Mouse (Mus musculus) adrenal gland, postnatal 36 days (tissue): Measurements from ENCODE around the gene Bend4. TPM values are rescaled to one million over a fixed set of nuclear protein-coding genes. Genes with fewer than 3 reads are reported as not detected.

ENCODE experiments used
- DNase-seq, 2 experiments: peaks; one replicate each; pipeline ENCODE4 v3.0.0; 2021; ENCODE audit warnings: mixed read lengths in 1 of 2
- long read RNA-seq, 2 experiments: library from polyadenylated mRNA; stranded (forward); transcript quantifications; one replicate each; pipeline ENCODE4 v2.0.0; 2021; ENCODE audit warnings: borderline sequencing depth in 2 of 2
- total RNA-seq, 2 experiments: library from RNA; stranded (reverse); gene quantifications; 2 replicates each; pipeline ENCODE4 v1.2.3; 2021

Gene Bend4
- 1 to 10 TPM in 1 of 2 experiments, under 1 TPM in 1; 0.56 to 1.1 TPM for total RNA-seq
- long read RNA-seq, experiment 1: 0 reads
- long read RNA-seq, experiment 2: 0 reads

DNA sequence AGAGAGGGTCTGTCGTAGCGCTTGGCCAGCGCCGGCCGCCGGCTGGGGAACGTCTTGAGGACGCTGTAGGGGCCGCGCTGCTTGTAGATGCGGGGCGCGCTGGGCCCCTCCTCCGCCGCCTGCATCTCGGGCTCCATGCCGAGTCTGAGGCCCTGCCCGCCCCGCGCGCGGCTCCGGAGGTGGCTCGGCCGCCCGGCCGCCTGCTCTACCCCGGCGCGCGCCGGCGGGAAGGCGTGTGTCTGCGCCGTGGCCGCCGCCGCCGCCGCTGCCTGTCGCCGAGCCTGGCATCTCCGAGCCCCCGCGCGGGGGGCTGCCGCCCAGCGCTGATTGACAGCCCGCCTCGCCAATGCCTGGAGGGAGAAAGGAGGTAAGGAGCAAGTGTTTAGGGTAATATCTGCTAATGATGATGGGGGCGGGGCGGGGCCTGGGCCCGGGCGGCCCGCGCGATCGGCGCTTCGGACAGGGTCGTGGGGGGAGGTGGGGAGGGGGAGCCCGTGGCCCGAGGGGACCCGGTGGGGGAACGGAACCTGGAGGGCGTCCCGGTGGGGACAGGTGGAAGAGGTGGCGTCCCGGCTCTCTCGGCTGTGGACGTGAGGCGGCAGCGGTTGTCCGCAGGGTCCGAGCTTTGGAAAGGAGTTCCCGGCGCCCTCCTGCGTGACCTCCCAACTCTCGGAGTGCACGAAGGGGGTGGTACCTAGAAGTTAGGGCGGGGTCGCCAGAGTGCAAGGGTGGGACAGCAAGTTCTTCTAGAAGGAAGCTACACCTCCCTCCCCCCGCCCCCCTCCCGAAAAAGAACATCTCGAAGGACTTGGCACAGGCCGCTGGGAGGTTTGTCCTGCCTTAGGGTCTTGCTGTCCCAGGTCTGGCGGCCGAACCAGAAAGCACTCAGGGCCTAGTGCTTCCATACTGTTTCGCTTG, at the start of gene Bend4:
Gene Bend4 (minus strand): TSS at position 868 of the 918 bp plus-strand sequence.
- peak; percentile 72 to 79 for DNase-seq

GRCm38 (mm10) chr5:67473723-67474122, 45.6 kb upstream of the Bend4 start:
- DNase-seq: no peak

DNA sequence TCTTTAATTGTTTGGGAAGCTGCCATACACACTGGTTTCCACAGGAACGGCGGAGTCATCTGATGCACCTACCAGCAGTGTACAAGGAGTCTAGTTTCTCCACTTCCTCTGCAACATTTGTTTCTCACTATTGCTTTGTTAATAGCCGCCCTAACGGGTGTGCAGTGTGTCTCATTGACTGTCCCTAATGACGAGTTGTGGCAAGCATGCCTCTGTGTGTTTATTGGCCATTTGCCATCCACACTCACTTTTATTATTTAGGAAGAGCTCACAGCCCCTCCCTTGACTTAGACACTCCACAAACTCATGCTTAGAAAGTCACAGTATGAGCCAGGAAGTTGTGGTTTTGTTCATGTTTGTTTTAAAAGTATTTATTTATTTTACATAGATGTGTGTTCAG, 45.0 kb upstream of the Bend4 start:
- DNase-seq: no peak

DNA sequence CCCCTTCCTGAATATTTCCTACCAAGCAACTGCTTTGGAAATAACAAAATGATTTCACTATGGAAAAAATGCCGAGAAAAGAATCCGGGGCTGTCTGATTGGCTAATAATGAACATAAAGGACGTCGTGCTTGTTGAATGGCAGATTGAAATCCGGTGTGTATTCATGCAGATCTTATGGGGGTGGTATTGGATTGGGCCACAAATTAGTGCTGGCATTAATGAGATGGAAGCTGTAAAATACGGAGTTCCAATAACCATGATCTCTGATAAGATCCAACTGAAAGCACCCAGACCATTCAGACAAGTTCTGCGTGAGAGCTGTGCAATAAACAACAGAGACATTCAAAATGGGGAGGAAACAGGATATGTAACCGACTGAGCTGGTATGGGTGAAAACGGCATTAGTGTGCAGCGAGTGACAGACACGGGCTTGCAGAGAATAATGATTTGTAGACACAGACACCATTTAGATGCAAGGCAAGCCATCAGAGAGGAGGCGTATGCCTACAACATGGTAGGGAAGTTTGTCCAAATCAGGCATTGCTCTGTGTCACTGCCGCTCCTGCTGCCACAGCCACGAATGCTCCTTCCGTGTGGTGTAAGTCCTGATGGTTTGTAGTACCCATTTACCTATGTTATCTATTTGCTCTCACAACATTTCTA, 38.9 kb upstream of the Bend4 start:
- DNase-seq: no peak

DNA sequence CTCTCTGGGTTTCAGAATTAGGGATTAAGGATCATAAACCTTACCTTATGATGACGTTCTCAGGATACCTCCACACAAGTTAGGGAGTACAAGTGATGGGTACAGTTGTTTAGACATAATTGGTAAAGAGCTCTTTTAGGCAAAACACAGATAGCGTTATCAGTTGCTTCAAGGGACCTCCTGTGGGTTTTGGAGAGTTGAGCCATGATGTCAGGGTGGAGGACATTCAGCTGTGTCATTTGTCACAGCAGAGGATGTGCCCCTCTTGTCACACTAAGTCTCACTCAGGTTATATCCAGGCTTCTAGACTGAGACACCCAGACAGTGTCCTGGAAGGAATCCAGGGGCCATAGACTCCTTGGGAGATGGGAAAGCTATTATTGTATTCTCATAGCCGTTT, 36.8 kb upstream of the Bend4 start:
- no peak for DNase-seq

GRCm38 (mm10) chr5:67463636-67464035, 35.5 kb upstream of the Bend4 start:
- DNase-seq: no peak

- DNase-seq: no peak
These were observed 34.2 kb upstream of the Bend4 start for GRCm38 (mm10) chr5:67462331-67462730.

GRCm38 (mm10) chr5:67456841-67457240, 28.7 kb upstream of the Bend4 start:
- no peak for DNase-seq

- no peak for DNase-seq
These were observed 26.2 kb upstream of the Bend4 start for GRCm38 (mm10) chr5:67454282-67454681.

DNA sequence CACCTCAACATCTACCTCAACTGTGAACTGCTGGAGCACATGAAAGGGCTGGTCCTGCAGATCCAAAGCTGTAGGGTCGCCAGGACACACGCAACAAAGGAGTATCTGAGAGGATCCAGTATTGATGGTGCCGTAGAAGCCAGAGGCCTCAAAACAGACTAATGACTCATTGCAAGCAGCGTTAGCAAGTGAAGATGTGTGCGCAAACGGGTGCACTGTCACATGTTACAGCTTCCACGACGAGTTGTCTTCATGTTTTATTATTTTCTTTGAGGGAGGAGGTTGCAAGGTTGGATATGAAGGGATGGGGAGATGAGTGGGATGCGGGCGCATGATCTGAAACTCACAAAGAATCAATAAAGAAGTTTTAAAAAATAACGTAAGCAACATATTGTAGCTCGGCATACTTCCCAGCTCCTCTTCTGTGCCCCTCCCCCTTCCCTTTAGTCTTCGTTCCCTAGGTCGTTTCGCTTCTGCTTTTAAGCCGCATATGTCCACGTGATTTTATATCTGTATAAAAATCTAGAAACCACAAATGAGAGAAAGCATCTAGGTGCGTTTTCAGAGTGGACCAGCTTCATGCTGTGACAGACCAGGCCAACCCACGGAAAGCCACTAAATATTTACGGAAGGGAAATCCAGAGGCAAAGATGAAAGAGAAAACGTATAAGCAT, 22.0 kb upstream of the Bend4 start:
- DNase-seq: no peak

DNA sequence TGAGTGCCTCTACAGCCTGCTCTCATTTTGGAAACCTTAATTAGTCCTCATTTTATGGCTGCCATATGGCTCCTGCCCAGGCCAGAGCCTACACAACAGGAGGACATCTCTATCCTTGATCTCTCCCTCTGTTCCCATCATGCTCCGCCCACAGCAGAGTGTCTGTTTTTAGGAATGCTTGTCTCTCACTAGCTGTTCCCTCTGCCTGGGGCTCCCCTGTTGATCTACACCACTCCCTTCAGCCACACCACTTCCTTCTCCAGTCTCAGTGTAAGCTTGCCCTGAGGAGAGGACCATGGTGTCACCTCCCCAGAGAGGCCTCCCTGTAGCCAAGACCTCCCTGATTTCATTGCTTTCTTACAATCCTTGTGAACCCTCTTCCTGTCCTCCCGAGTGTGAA, 18.4 kb upstream of the Bend4 start:
- DNase-seq: no peak

- no peak for DNase-seq
These were observed 16.3 kb upstream of the Bend4 start for GRCm38 (mm10) chr5:67444217-67445050.

GRCm38 (mm10) chr5:67442813-67443450, 14.8 kb upstream of the Bend4 start:
- no peak for DNase-seq

DNA sequence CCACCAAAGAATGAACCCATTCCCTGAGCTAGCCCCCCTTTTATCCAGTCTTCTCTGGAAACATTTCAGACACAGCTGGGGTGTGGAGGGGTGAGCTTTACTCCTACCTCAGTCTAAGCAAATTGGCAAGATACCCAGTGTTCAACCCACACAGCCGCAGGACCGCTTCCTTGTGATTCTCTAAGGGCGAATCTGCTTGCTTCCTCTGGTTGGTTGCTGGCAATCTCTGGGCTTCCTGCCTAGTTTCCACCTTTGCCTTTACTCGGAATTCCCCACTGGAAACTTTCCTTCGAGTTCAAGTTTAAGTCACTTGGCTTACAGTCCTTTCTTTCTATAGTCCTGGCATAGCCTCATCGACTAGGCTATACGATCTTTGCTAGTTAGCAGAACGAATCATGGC, 12.5 kb upstream of the Bend4 start:
- no peak for DNase-seq

- DNase-seq: no peak
These were observed 9.3 kb upstream of the Bend4 start for GRCm38 (mm10) chr5:67437403-67437802.

DNA sequence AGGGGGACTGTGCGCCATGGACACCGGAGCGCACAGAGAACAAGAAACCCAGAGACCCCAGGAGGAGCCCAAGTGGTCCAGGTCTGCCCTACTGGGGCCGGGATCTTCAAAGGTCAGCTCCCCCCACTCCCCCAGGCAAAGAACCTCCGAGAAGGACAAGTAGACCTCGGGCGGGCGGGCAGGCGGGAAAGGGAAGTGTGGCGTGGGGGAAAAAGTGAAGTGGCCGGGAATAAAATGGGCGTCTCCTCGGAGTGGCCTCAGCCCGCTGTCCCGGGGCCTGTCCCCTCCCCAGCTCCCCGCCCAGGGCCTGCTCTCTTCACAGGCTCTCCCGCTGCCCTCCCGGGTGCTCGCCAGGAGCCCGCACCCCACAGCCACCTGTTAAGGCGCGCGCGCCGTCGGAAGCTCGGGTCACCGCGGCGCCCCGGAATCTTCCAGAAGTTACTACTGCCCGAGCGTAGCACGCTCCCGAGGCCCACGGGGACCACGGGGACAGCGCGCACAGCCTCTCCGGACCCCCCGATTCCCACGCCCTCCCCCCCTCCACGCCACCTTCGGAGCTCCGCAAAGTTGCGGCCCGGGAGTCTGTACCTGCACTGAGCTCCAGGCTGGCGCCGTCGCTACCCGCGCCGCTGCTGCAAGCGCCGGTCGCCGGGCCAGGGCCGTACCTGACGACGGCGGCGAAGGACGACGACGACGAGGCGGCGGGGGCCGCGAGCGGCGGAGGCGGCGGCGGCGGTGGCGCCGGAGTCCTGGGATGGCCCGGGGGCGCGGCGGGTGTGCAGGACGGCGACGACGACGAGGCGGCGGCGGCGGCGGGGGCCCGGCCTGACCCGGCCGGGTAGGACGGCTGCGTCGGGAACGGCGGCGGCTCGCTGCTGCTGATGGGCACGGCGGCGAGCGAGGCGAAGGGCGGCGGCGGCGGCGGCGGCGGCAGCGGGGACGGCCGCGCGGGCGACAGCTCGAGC, 1.4 kb downstream of the Bend4 start:
- DNase-seq: peak in 1 of 2 experiments; percentile 12

DNA sequence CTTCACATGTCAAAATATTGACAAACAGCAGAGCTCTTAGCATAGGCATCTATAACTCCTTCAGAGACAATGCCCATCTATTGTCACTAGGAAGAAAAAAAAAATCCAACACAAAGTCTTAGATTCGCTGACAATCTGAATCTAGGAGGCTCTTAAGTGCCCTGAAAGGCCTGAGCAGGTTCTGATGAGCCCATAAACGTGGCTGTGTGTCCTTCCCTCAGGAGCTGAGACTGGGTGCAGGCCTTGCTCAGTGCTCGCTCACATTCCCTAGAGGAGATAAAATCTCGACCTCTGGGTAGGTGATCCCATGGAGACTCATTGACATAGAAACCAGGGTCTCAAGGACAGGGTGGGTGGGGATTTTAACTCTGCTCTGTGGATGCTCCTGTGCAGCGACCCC, 2.1 kb downstream of the Bend4 start:
- DNase-seq: no peak

DNA sequence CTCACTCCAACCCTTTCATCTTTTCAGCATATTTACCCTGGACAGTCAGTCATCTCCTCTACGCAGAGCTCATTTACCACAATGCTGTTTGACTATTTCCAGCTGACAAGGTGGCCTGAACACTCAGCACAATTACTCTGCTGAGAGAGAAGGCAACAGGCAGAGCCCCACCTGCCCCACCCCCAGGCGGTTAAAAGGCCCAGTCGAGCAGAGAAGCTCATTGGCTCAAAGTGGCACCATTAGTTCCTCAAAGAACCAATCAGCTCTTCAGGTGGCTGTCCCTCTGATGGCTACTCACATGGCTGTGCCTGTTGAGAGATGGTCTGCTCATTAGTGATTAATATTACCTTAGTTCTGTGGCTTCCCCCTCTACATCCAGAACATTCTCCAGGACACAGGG, 3.5 kb downstream of the Bend4 start:
- DNase-seq: no peak

DNA sequence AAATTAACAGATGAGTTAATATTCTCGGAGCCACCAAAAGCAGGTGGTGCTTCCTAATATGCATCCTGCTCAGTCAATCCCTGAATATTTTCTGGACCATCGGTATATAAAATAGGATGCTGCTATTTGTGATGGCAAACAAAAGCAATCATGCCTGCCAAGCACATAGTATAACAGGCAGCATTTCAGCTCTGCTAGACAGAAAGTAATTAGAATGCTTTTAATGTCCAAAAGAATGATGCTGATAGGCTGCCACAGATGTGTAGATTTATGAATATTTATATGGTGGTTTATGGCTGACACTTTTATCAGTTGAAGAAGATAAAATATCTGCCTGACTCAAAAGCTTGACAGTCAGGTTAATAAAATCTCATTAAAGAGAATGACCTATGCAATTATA, 4.1 kb downstream of the Bend4 start:
- no peak for DNase-seq

- DNase-seq: no peak
These were observed 4.8 kb downstream of the Bend4 start for GRCm38 (mm10) chr5:67423326-67423725.
